ENCODE assay signal across 26 mouse cellular contexts in the genomic region with DNA sequence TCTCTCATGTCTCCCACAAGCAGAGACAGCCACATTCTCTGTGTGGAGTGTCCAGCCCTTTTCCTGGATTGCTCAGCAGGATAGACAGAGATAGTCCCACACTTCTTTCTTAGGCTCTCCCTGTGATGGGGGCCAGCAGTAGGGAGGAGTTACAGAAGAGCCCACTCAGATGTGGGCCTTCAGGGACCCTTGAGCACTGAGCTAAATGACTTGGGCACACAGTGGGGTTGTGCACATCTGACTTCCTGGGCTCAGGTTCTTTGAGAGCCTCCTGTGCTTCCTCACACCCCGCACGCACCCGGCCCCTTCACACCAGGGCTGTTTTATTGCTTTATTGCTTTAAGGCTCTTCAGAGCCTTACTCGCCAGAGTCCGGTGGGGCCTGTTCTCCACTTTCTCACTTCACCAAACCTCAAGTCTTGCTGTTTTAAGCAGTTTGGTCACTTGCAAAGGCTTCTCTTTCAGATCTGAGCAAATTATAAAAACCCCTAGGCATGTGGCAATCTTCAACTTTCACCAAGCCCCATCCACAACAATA. TPM values are rescaled to one million over a fixed set of nuclear protein-coding genes. Genes with fewer than 3 reads are reported as not detected.
A peak's percentile ranks its signal among the peaks of the same experiment; 100 is the strongest.
DNase-seq lines count a peak whose midpoint lies in the region; ATAC-seq and TF ChIP-seq lines count a peak whose summit lies in the region.
"Had no signal": no experiment of that assay in that cellular context is flagged by ENCODE, and none has a peak within 500 bp of the region (broad histone marks: within the 10 kb centered on the region; RNA-seq: fewer than 3 reads in every experiment).

No protein-coding gene starts in this region.

- 27% methylated on average over 5 of the region's 5 CpGs for WGBS in intestine, embryonic 14.5 days
- WGBS in intestine, postnatal 0 days: 22% methylated on average over 5 of the region's 5 CpGs
- 9% methylated on average over 5 of the region's 5 CpGs for WGBS in limb, embryonic 11.5 days
- 10% methylated on average over 5 of the region's 5 CpGs for WGBS in neural tube, embryonic 15.5 days
- 2% methylated on average over 5 of the region's 5 CpGs for WGBS in forebrain, embryonic 11.5 days

- ATAC-seq in intestine, embryonic 14.5 days (replicated peaks; ENCODE audit: low FRiP score, low TSS enrichment, low read depth): 0 out of 2 replicates have a peak, but pooled peaks have one; percentile 51
- ATAC-seq in intestine, postnatal 0 days: no peak
- ATAC-seq in limb, embryonic 11.5 days (ENCODE audit: insufficient number of reproducible peaks, low FRiP score, low TSS enrichment, low read depth): no peak
- ATAC-seq in neural tube, embryonic 15.5 days (ENCODE audit: low FRiP score): no peak
- ATAC-seq in forebrain, embryonic 11.5 days (replicated peaks; ENCODE audit: low FRiP score): no peak
- ATAC-seq: forebrain, embryonic 16.5 days had no signal

- no peak overlapping the region for H3K9ac ChIP-seq in intestine, embryonic 14.5 days (ENCODE audit: low read length)
- H3K9ac ChIP-seq in intestine, postnatal 0 days (ENCODE audit: low read depth, low read length): no peak overlapping the region
- no peak overlapping the region for H3K9ac ChIP-seq in limb, embryonic 11.5 days (ENCODE audit: low read length)
- H3K9ac ChIP-seq in neural tube, embryonic 15.5 days (replicated peaks): no peak overlapping the region; the same call in 1 of the 2 replicates
- H3K9ac ChIP-seq in forebrain, embryonic 11.5 days (ENCODE audit: low read length): no peak overlapping the region
- H3K9ac ChIP-seq: heart, embryonic 12.5 days; limb, embryonic 13.5 days; liver, embryonic 13.5 days; midbrain, embryonic 12.5 days had no signal

- no peak overlapping the region for H3K4me2 ChIP-seq in intestine, embryonic 14.5 days (ENCODE audit: low read length)
- H3K4me2 ChIP-seq in intestine, postnatal 0 days (replicated peaks; ENCODE audit: low read depth): no peak overlapping the region; the same call in 1 of the 2 replicates
- no peak overlapping the region for H3K4me2 ChIP-seq in limb, embryonic 11.5 days (ENCODE audit: low read depth, severe bottlenecking)
- peak overlapping the region; percentile 60 for H3K4me2 ChIP-seq in neural tube, embryonic 15.5 days
- no peak overlapping the region for H3K4me2 ChIP-seq in forebrain, embryonic 11.5 days (ENCODE audit: low read depth, low read length, severe bottlenecking)
- H3K4me2 ChIP-seq: heart, embryonic 12.5 days; limb, embryonic 13.5 days; liver, embryonic 13.5 days; midbrain, embryonic 12.5 days had no signal

- peaks cover 19% of the 10 kb centered on the region for H3K4me1 ChIP-seq in intestine, embryonic 14.5 days (replicated peaks; ENCODE audit: control insufficient read depth, insufficient read depth, low read length)
- no peaks in the 10 kb centered on the region for H3K4me1 ChIP-seq in intestine, postnatal 0 days (replicated peaks; ENCODE audit: control insufficient read depth, insufficient read depth, low read length)
- H3K4me1 ChIP-seq in limb, embryonic 11.5 days (ENCODE audit: control insufficient read depth, insufficient read depth, low read length): peaks cover 45% of the 10 kb centered on the region
- peaks cover 99% of the 10 kb centered on the region for H3K4me1 ChIP-seq in neural tube, embryonic 15.5 days
- H3K4me1 ChIP-seq in forebrain, embryonic 11.5 days (replicated peaks; ENCODE audit: control insufficient read depth, insufficient read depth, low read length): no peaks in the 10 kb centered on the region
- H3K4me1 ChIP-seq: liver, embryonic 13.5 days had no signal

- no peaks in the 10 kb centered on the region for H3K9me3 ChIP-seq in intestine, embryonic 14.5 days (ENCODE audit: control insufficient read depth, low read length)
- no peaks in the 10 kb centered on the region for H3K9me3 ChIP-seq in intestine, postnatal 0 days (ENCODE audit: control insufficient read depth)
- no peaks in the 10 kb centered on the region for H3K9me3 ChIP-seq in limb, embryonic 11.5 days (ENCODE audit: control insufficient read depth, low read length)
- H3K9me3 ChIP-seq in neural tube, embryonic 15.5 days (replicated peaks): no peaks in the 10 kb centered on the region
- no peaks in the 10 kb centered on the region for H3K9me3 ChIP-seq in forebrain, embryonic 11.5 days (ENCODE audit: control insufficient read depth, low read length)
- H3K9me3 ChIP-seq: heart, embryonic 12.5 days; limb, embryonic 13.5 days; liver, embryonic 13.5 days; midbrain, embryonic 12.5 days had no signal

- H3K4me3 ChIP-seq in intestine, embryonic 14.5 days (ENCODE audit: low read depth, low read length): no peak overlapping the region
- no peak overlapping the region; the same call in 1 of the 2 replicates for H3K4me3 ChIP-seq in intestine, postnatal 0 days (ENCODE audit: low read depth, low read length)
- H3K4me3 ChIP-seq in limb, embryonic 11.5 days (ENCODE audit: low read depth, low read length): no peak overlapping the region
- H3K4me3 ChIP-seq in neural tube, embryonic 15.5 days (replicated peaks): peak overlapping the region; percentile 16
- no peak overlapping the region for H3K4me3 ChIP-seq in forebrain, embryonic 11.5 days (ENCODE audit: low read depth, low read length)
- H3K4me3 ChIP-seq: heart, embryonic 12.5 days; layer of hippocampus, adult 2 months; limb, embryonic 13.5 days; liver, embryonic 13.5 days; midbrain, embryonic 12.5 days had no signal

- DNase-seq in intestine, embryonic 14.5 days (ENCODE audit: low spot score): peak; percentile 68
- peak; percentile 29 for DNase-seq in testis, postnatal 10 days (ENCODE audit: low spot score)
- DNase-seq in testis, postnatal 14 days (ENCODE audit: low spot score): no peak
- DNase-seq in limb, embryonic 11.5 days (ENCODE audit: low spot score): peak; percentile 36
- DNase-seq in forebrain, embryonic 11.5 days (ENCODE audit: low spot score): no peak
- no peak for DNase-seq in urinary bladder, adult 2 months (ENCODE audit: low spot score)
- DNase-seq: adrenal gland, postnatal 14 days; cerebellum, adult 8-10 months; cerebellum, postnatal 36 days; gastrocnemius, postnatal 14 days; heart, adult 11 months; heart, postnatal 10 days; kidney, postnatal 10 days; liver, embryonic 13.5 days; lung, adult 2 months; lung, postnatal 14 days; right cerebral cortex, postnatal 14 days had no signal

- H3K27ac ChIP-seq in intestine, embryonic 14.5 days (ENCODE audit: low read depth): no peak overlapping the region
- no peak overlapping the region for H3K27ac ChIP-seq in intestine, postnatal 0 days (ENCODE audit: low read depth, low read length)
- no peak overlapping the region for H3K27ac ChIP-seq in limb, embryonic 11.5 days (replicated peaks; ENCODE audit: low read depth, low read length)
- peak overlapping the region; percentile 81 for H3K27ac ChIP-seq in neural tube, embryonic 15.5 days (replicated peaks)
- H3K27ac ChIP-seq in forebrain, embryonic 11.5 days (ENCODE audit: low read depth, low read length): no peak overlapping the region
- H3K27ac ChIP-seq: layer of hippocampus, adult 2 months; limb, embryonic 13.5 days; liver, embryonic 13.5 days; midbrain, embryonic 12.5 days; stomach, postnatal 0 days had no signal

- TF ChIP-seq CTCF in intestine, postnatal 0 days (IDR thresholded peaks at IDR 0.05; ENCODE audit: low read depth): no peak

- no peaks in the 10 kb centered on the region for H3K36me3 ChIP-seq in intestine, embryonic 14.5 days (ENCODE audit: control insufficient read depth, insufficient read depth, low read length)
- no peaks in the 10 kb centered on the region for H3K36me3 ChIP-seq in intestine, postnatal 0 days (ENCODE audit: control insufficient read depth, insufficient read depth)
- no peaks in the 10 kb centered on the region for H3K36me3 ChIP-seq in limb, embryonic 11.5 days (ENCODE audit: control insufficient read depth, insufficient read depth, low read length)
- H3K36me3 ChIP-seq in neural tube, embryonic 15.5 days: no peaks in the 10 kb centered on the region
- no peaks in the 10 kb centered on the region for H3K36me3 ChIP-seq in forebrain, embryonic 11.5 days (ENCODE audit: control insufficient read depth, insufficient read depth, low read length)
- H3K36me3 ChIP-seq: heart, embryonic 12.5 days; limb, embryonic 13.5 days; liver, embryonic 13.5 days; midbrain, embryonic 12.5 days had no signal

- peaks cover 80% of the 10 kb centered on the region for H3K27me3 ChIP-seq in intestine, embryonic 14.5 days (replicated peaks; ENCODE audit: control insufficient read depth, insufficient read depth, low read length)
- H3K27me3 ChIP-seq in intestine, postnatal 0 days (replicated peaks; ENCODE audit: control insufficient read depth, insufficient read depth, low read length): peaks cover 57% of the 10 kb centered on the region
- peaks cover 34% of the 10 kb centered on the region for H3K27me3 ChIP-seq in limb, embryonic 11.5 days (ENCODE audit: control insufficient read depth, insufficient read depth, low read length)
- H3K27me3 ChIP-seq in neural tube, embryonic 15.5 days (replicated peaks): no peaks in the 10 kb centered on the region
- peaks cover 99% of the 10 kb centered on the region for H3K27me3 ChIP-seq in forebrain, embryonic 11.5 days (ENCODE audit: control insufficient read depth, insufficient read depth, low read length)

RNA-seq across cellular contexts. Expression of a gene that starts 5.5 kb away (rescaled TPM):
- polyA plus RNA-seq in intestine, embryonic 14.5 days (2014; fragmentation: Nextera tagmentation; extraction: Ambion mirVana): 0.38 and 0.66 TPM in 2 replicates
- 0.17 TPM in 1 of 2 replicates, not detected in the other for polyA plus RNA-seq in intestine, postnatal 0 days (2015; fragmentation: Nextera tagmentation; extraction: Ambion mirVana)
- polyA plus RNA-seq in limb, embryonic 11.5 days (2014; fragmentation: Nextera tagmentation; extraction: Ambion mirVana): 0.45 and 0.55 TPM in 2 replicates
- 0.96 and 2.0 TPM in 2 replicates for polyA plus RNA-seq in neural tube, embryonic 15.5 days (2015; fragmentation: Nextera tagmentation; extraction: Ambion mirVana)
- polyA plus RNA-seq in forebrain, embryonic 11.5 days (2014; fragmentation: Nextera tagmentation; extraction: Ambion mirVana): not detected in 2 replicates
- polyA plus RNA-seq in urinary bladder, adult 2 months (2012; rRNA removed): 8.8 and 10.0 TPM in 2 replicates
- polyA plus RNA-seq: C2C12; forebrain, embryonic 16.5 days; heart, embryonic 12.5 days; liver, embryonic 13.5 days; midbrain, embryonic 12.5 days; stomach, postnatal 0 days had no signal

RNA-seq across cellular contexts. Expression of a gene that starts 9.3 kb away (rescaled TPM):
- 1.6 and 2.9 TPM in 2 replicates for polyA plus RNA-seq in intestine, embryonic 14.5 days (2014; fragmentation: Nextera tagmentation; extraction: Ambion mirVana)
- 0.20 and 0.51 TPM in 2 replicates for polyA plus RNA-seq in intestine, postnatal 0 days (2015; fragmentation: Nextera tagmentation; extraction: Ambion mirVana)
- polyA plus RNA-seq in limb, embryonic 11.5 days (2014; fragmentation: Nextera tagmentation; extraction: Ambion mirVana): 0.84 and 1.9 TPM in 2 replicates
- polyA plus RNA-seq in neural tube, embryonic 15.5 days (2015; fragmentation: Nextera tagmentation; extraction: Ambion mirVana): 4.3 and 4.5 TPM in 2 replicates
- polyA plus RNA-seq in forebrain, embryonic 11.5 days (2014; fragmentation: Nextera tagmentation; extraction: Ambion mirVana): not detected in 2 replicates
- polyA plus RNA-seq in urinary bladder, adult 2 months (2012; rRNA removed): 39.2 and 61.2 TPM in 2 replicates
- polyA plus RNA-seq: C2C12; forebrain, embryonic 16.5 days; liver, embryonic 13.5 days; midbrain, embryonic 12.5 days had no signal

RNA-seq across cellular contexts. Expression of a gene that starts 9.3 kb away (rescaled TPM):
- 27.6 and 27.8 TPM in 2 replicates for polyA plus RNA-seq in intestine, embryonic 14.5 days (2014; fragmentation: Nextera tagmentation; extraction: Ambion mirVana)
- polyA plus RNA-seq in intestine, postnatal 0 days (2015; fragmentation: Nextera tagmentation; extraction: Ambion mirVana): 3.2 and 3.3 TPM in 2 replicates
- 1.2 and 1.4 TPM in 2 replicates for polyA plus RNA-seq in limb, embryonic 11.5 days (2014; fragmentation: Nextera tagmentation; extraction: Ambion mirVana)
- 14.5 and 29.1 TPM in 2 replicates for polyA plus RNA-seq in neural tube, embryonic 15.5 days (2015; fragmentation: Nextera tagmentation; extraction: Ambion mirVana)
- polyA plus RNA-seq in forebrain, embryonic 11.5 days (2014; fragmentation: Nextera tagmentation; extraction: Ambion mirVana): 0.08 and 0.19 TPM in 2 replicates
- polyA plus RNA-seq in urinary bladder, adult 2 months (2012; rRNA removed): 2.6 and 2.7 TPM in 2 replicates
- polyA plus RNA-seq: C2C12; forebrain, embryonic 16.5 days; midbrain, embryonic 12.5 days had no signal

RNA-seq across cellular contexts. Expression of a gene that starts 16.6 kb away (rescaled TPM):
- polyA plus RNA-seq in intestine, embryonic 14.5 days (2014; fragmentation: Nextera tagmentation; extraction: Ambion mirVana): 6.1 and 8.4 TPM in 2 replicates
- 2.2 and 2.7 TPM in 2 replicates for polyA plus RNA-seq in intestine, postnatal 0 days (2015; fragmentation: Nextera tagmentation; extraction: Ambion mirVana)
- 11.6 and 13.1 TPM in 2 replicates for polyA plus RNA-seq in limb, embryonic 11.5 days (2014; fragmentation: Nextera tagmentation; extraction: Ambion mirVana)
- polyA plus RNA-seq in neural tube, embryonic 15.5 days (2015; fragmentation: Nextera tagmentation; extraction: Ambion mirVana): 12.4 and 12.5 TPM in 2 replicates
- not detected in 2 replicates for polyA plus RNA-seq in forebrain, embryonic 11.5 days (2014; fragmentation: Nextera tagmentation; extraction: Ambion mirVana)
- 19.5 and 23.1 TPM in 2 replicates for polyA plus RNA-seq in urinary bladder, adult 2 months (2012; rRNA removed)
- polyA plus RNA-seq: C2C12; forebrain, embryonic 16.5 days had no signal

RNA-seq across cellular contexts. Expression of a gene that starts 23.5 kb away (rescaled TPM):
- 3.9 and 6.8 TPM in 2 replicates for polyA plus RNA-seq in intestine, embryonic 14.5 days (2014; fragmentation: Nextera tagmentation; extraction: Ambion mirVana)
- polyA plus RNA-seq in intestine, postnatal 0 days (2015; fragmentation: Nextera tagmentation; extraction: Ambion mirVana): 0.64 and 1.6 TPM in 2 replicates
- 17.1 and 24.1 TPM in 2 replicates for polyA plus RNA-seq in limb, embryonic 11.5 days (2014; fragmentation: Nextera tagmentation; extraction: Ambion mirVana)
- 20.0 and 21.3 TPM in 2 replicates for polyA plus RNA-seq in neural tube, embryonic 15.5 days (2015; fragmentation: Nextera tagmentation; extraction: Ambion mirVana)
- polyA plus RNA-seq in forebrain, embryonic 11.5 days (2014; fragmentation: Nextera tagmentation; extraction: Ambion mirVana): not detected in 2 replicates
- polyA plus RNA-seq in urinary bladder, adult 2 months (2012; rRNA removed): 9.1 and 12.2 TPM in 2 replicates
- polyA plus RNA-seq: C2C12; forebrain, embryonic 16.5 days; liver, embryonic 13.5 days; midbrain, embryonic 12.5 days had no signal

Comparison
In these comparisons a context has a peak if more than half of its experiments do, and no peak if none do; other contexts are left out.
1. DNase-seq: peak in intestine, embryonic 14.5 days (single experiment), testis, postnatal 10 days (single experiment) and limb, embryonic 11.5 days (single experiment); none in testis, postnatal 14 days (single experiment), forebrain, embryonic 11.5 days (single experiment) and urinary bladder, adult 2 months (single experiment).